Mouse (Mus musculus) ES-CJ7 (cell line): ENCODE measurements around the gene Grin3b.

ENCODE experiments used
- DNase-seq: peaks from one replicate; pipeline ENCODE4 v3.0.0; 2011; ENCODE audit warnings: low read depth, low spot score

The Grin3b gene

GRCm38 (mm10) chr10:79988506-79989271 lies 18.2 kb downstream of the Grin3b start, which contains the start of gene Cnn2:
Gene Cnn2 (plus strand): TSS chr10:79988584.
- DNase-seq, result no peak

GRCm38 (mm10) chr10:79989272-79989786 lies 18.8 kb downstream of the Grin3b start:
- DNase-seq, result no peak

GRCm38 (mm10) chr10:79989870-79990269 lies 19.4 kb downstream of the Grin3b start:
- DNase-seq, result no peak

- peak; percentile 62 for DNase-seq
Measured at GRCm38 (mm10) chr10:79991099-79991498, 20.6 kb downstream of the Grin3b start.

GRCm38 (mm10) chr10:79991548-79991947 lies 21.0 kb downstream of the Grin3b start:
- DNase-seq, result no peak

GRCm38 (mm10) chr10:79994397-79995115 lies 24.0 kb downstream of the Grin3b start:
- DNase-seq, result no peak

- no peak for DNase-seq
Measured at GRCm38 (mm10) chr10:79995636-79996035, 25.1 kb downstream of the Grin3b start.

- DNase-seq, result peak; percentile 95
Measured at GRCm38 (mm10) chr10:79996272-79997033, 25.9 kb downstream of the Grin3b start, which contains the start of gene Abca7. Gene Abca7 (plus strand): TSS chr10:79996494.

GRCm38 (mm10) chr10:79997034-79997760 lies 26.7 kb downstream of the Grin3b start:
- DNase-seq, result peak; percentile 91

GRCm38 (mm10) chr10:79997819-79998218 lies 27.3 kb downstream of the Grin3b start:
- no peak for DNase-seq

GRCm38 (mm10) chr10:80001945-80002344 lies 31.4 kb downstream of the Grin3b start:
- DNase-seq, result no peak

- DNase-seq, result no peak
Measured at GRCm38 (mm10) chr10:80002829-80003228, 32.3 kb downstream of the Grin3b start.

GRCm38 (mm10) chr10:80003374-80004232 lies 33.1 kb downstream of the Grin3b start:
- peak; percentile 65 for DNase-seq

GRCm38 (mm10) chr10:80004233-80004705 lies 33.8 kb downstream of the Grin3b start:
- no peak for DNase-seq

- DNase-seq, result no peak
Measured at GRCm38 (mm10) chr10:80011740-80012139, 41.2 kb downstream of the Grin3b start.

- no peak for DNase-seq
Measured at GRCm38 (mm10) chr10:80013609-80014008, 43.1 kb downstream of the Grin3b start.

- peak; percentile 67 for DNase-seq
Measured at GRCm38 (mm10) chr10:80014484-80015290, 44.2 kb downstream of the Grin3b start.

- no peak for DNase-seq
Measured at GRCm38 (mm10) chr10:80015583-80015982, 45.1 kb downstream of the Grin3b start.

GRCm38 (mm10) chr10:80016511-80016910 lies 46.0 kb downstream of the Grin3b start, which contains the start of gene Arhgap45:
Gene Arhgap45 (plus strand): TSS chr10:80016653.
- no peak for DNase-seq
